Mouse (Mus musculus): ENCODE measurements around the gene Ccdc8. TPM values are rescaled to one million over a fixed set of nuclear protein-coding genes. Genes with fewer than 3 reads are reported as not detected.
A peak's percentile ranks its signal among the peaks of the same experiment; 100 is the strongest.

The Ccdc8 gene
- total RNA-seq, 2 experiments from 2014 or later: 9.8 to 10.3 TPM

- intact Hi-C loops (cut with DNase I): no loop called here
- DNase-seq: no peak
These were observed 12.2 kb downstream of the Ccdc8 start for GRCm38 (mm10) chr7:17004716-17005115.

- intact Hi-C loops (cut with DNase I): no loop called here
These were observed 14.8 kb downstream of the Ccdc8 start for GRCm38 (mm10) chr7:17007300-17007699.

GRCm38 (mm10) chr7:17009326-17010009, 17.0 kb downstream of the Ccdc8 start:
- intact Hi-C loops (cut with DNase I): no loop called here
- DNase-seq: no peak

More at GRCm38 (mm10) chr7:17007300-17007699, 14.8 kb downstream of the Ccdc8 start:
- DNase-seq: peak in 1 of 2 experiments; percentile 34

- intact Hi-C loops (cut with DNase I): no loop called here
- no peak for DNase-seq
These were observed 17.5 kb downstream of the Ccdc8 start for GRCm38 (mm10) chr7:17010010-17010347.

- intact Hi-C loops (cut with DNase I): no loop called here
These were observed 19.5 kb downstream of the Ccdc8 start for GRCm38 (mm10) chr7:17011909-17012590.

GRCm38 (mm10) chr7:17015381-17015780, 22.9 kb downstream of the Ccdc8 start:
- intact Hi-C loops (cut with DNase I): no loop called here
- no peak for DNase-seq

More at GRCm38 (mm10) chr7:17011909-17012590, 19.5 kb downstream of the Ccdc8 start:
- no peak for DNase-seq

- intact Hi-C loops (cut with DNase I): no loop called here
- peak; percentile 88 to 92 for DNase-seq
These were observed 24.5 kb downstream of the Ccdc8 start for GRCm38 (mm10) chr7:17017036-17017435.

GRCm38 (mm10) chr7:17017921-17018320, 25.4 kb downstream of the Ccdc8 start:
- intact Hi-C loops (cut with DNase I): no loop called here
- no peak for DNase-seq

GRCm38 (mm10) chr7:17019426-17020166, 27.1 kb downstream of the Ccdc8 start:
- intact Hi-C loops (cut with DNase I): no loop called here
- DNase-seq: no peak

- intact Hi-C loops (cut with DNase I): no loop called here
- no peak for DNase-seq
These were observed 29.7 kb downstream of the Ccdc8 start for GRCm38 (mm10) chr7:17022176-17022575.

GRCm38 (mm10) chr7:17023701-17024100, 31.2 kb downstream of the Ccdc8 start:
- intact Hi-C loops (cut with DNase I): no loop called here
- no peak for DNase-seq

GRCm38 (mm10) chr7:17024141-17024540, 31.6 kb downstream of the Ccdc8 start:
- DNase-seq: peak; percentile 48 to 61
- intact Hi-C loops (cut with DNase I): no loop called here

GRCm38 (mm10) chr7:17024814-17025504, 32.5 kb downstream of the Ccdc8 start:
- intact Hi-C loops (cut with DNase I): loop anchor here (5.0 kb wide), 1 partner anchor 37 kb away; the partner anchor contains the start of gene Hif3a
- peak in 1 of 2 experiments; percentile 33 for DNase-seq

- intact Hi-C loops (cut with DNase I): loop anchor here (5.0 kb wide), 1 partner anchor 37 kb away; the partner anchor contains the start of gene Hif3a
- no peak for DNase-seq
These were observed 33.0 kb downstream of the Ccdc8 start for GRCm38 (mm10) chr7:17025505-17025894.

GRCm38 (mm10) chr7:17025896-17026622, 33.6 kb downstream of the Ccdc8 start:
- no peak for DNase-seq
- intact Hi-C loops (cut with DNase I): loop anchor here (2.0 to 5.0 kb wide), 2 partner anchors 23 to 36 kb away; partner anchors contain the start of gene Hif3a

- DNase-seq: no peak
- intact Hi-C loops (cut with DNase I): loop anchor here (2.0 to 5.0 kb wide), 2 partner anchors 24 to 35 kb away; partner anchors contain the start of gene Hif3a
These were observed 34.4 kb downstream of the Ccdc8 start for GRCm38 (mm10) chr7:17026710-17027587.

- intact Hi-C loops (cut with DNase I): loop anchor here (2.0 to 5.0 kb wide), 2 partner anchors 25 to 35 kb away; partner anchors contain the start of gene Hif3a
- DNase-seq: peak; percentile 90 to 92
These were observed 35.3 kb downstream of the Ccdc8 start, which contains the start of gene Ppp5c for GRCm38 (mm10) chr7:17027588-17028343. Gene Ppp5c, minus strand, starts transcription at chr7:17027924.

- intact Hi-C loops (cut with DNase I): loop anchor here (5.0 kb wide), 1 partner anchor 33 kb away; the partner anchor contains the start of gene Hif3a
- no peak for DNase-seq
These were observed 36.4 kb downstream of the Ccdc8 start for GRCm38 (mm10) chr7:17028923-17029322.

Data from heart, postnatal 14 days (tissue).